Comparison of ENCODE assay signal across 31 mouse cellular contexts in the genomic region with DNA sequence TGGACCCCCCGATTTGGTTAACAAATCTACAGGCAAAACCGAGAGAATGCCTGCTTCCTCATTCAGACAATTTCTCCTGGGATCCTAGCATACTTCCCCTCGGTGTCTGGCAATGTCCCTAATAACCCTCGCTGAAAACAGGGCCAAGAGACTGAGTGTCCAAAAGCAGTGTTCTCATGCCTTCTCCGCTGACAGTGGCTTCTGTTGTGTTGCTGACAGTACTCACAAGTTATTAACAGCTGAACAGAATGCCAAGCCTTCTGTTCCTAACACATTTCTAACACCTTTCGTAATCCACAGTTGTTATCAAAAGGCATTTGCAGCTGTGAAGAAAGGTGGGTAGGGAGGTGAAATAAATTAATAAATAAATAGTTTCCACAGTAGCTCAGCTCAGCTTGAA.
DNase-seq lines count a peak whose midpoint lies in the region; ATAC-seq and TF ChIP-seq lines count a peak whose summit lies in the region.
"Had no signal": no experiment of that assay in that cellular context is flagged by ENCODE, and none has a peak within 500 bp of the region (broad histone marks: within the 10 kb centered on the region; RNA-seq: fewer than 3 reads in every experiment).

No protein-coding gene starts in this region.

- H3K27ac ChIP-seq in forebrain, embryonic 14.5 days (ENCODE audit: low read depth, low read length), result no peak overlapping the region
- no peak overlapping the region for H3K27ac ChIP-seq in forebrain, embryonic 11.5 days (ENCODE audit: low read depth, low read length)
- peak overlapping the region; percentile 25; the same call in 1 of the 2 replicates for H3K27ac ChIP-seq in heart, postnatal 0 days (ENCODE audit: low read depth)
- no peak overlapping the region for H3K27ac ChIP-seq in limb, embryonic 11.5 days (replicated peaks; ENCODE audit: low read depth, low read length)
- H3K27ac ChIP-seq in limb, embryonic 10.5 days, result no peak overlapping the region
- H3K27ac ChIP-seq in forebrain, postnatal 0 days (ENCODE audit: low read depth, low read length), result no peak overlapping the region
- H3K27ac ChIP-seq: embryonic facial prominence, embryonic 10.5 days; embryonic facial prominence, embryonic 15.5 days; gastrocnemius, adult 2 months; hindbrain, embryonic 12.5 days; hindbrain, postnatal 0 days; intestine, embryonic 15.5 days; limb, embryonic 13.5 days; lung, embryonic 15.5 days; midbrain, embryonic 10.5 days; midbrain, embryonic 15.5 days; neural tube, embryonic 15.5 days had no signal

- H3K4me1 ChIP-seq in forebrain, embryonic 14.5 days (ENCODE audit: control insufficient read depth, insufficient read depth, low read length), result 0 out of 2 replicates have a peak, but pooled peaks cover 2% of the 10 kb centered on the region
- H3K4me1 ChIP-seq in forebrain, embryonic 11.5 days (replicated peaks; ENCODE audit: control insufficient read depth, insufficient read depth, low read length), result no peaks in the 10 kb centered on the region
- H3K4me1 ChIP-seq in heart, postnatal 0 days (ENCODE audit: control insufficient read depth, insufficient read depth), result 0 out of 2 replicates have a peak, but pooled peaks cover 3% of the 10 kb centered on the region
- no peaks in the 10 kb centered on the region for H3K4me1 ChIP-seq in limb, embryonic 11.5 days (ENCODE audit: control insufficient read depth, insufficient read depth, low read length)
- no peaks in the 10 kb centered on the region for H3K4me1 ChIP-seq in limb, embryonic 10.5 days
- no peaks in the 10 kb centered on the region for H3K4me1 ChIP-seq in forebrain, postnatal 0 days (ENCODE audit: insufficient read depth)
- H3K4me1 ChIP-seq: embryonic facial prominence, embryonic 10.5 days; embryonic facial prominence, embryonic 15.5 days; hindbrain, embryonic 12.5 days; intestine, embryonic 15.5 days; limb, embryonic 13.5 days; lung, embryonic 15.5 days had no signal

- H3K36me3 ChIP-seq in forebrain, embryonic 14.5 days (ENCODE audit: control insufficient read depth, insufficient read depth, low read length), result no peaks in the 10 kb centered on the region
- no peaks in the 10 kb centered on the region for H3K36me3 ChIP-seq in forebrain, embryonic 11.5 days (ENCODE audit: control insufficient read depth, insufficient read depth, low read length)
- no peaks in the 10 kb centered on the region for H3K36me3 ChIP-seq in heart, postnatal 0 days (replicated peaks; ENCODE audit: control insufficient read depth, insufficient read depth, low read length)
- H3K36me3 ChIP-seq in limb, embryonic 11.5 days (ENCODE audit: control insufficient read depth, insufficient read depth, low read length), result no peaks in the 10 kb centered on the region
- H3K36me3 ChIP-seq in limb, embryonic 10.5 days, result no peaks in the 10 kb centered on the region
- no peaks in the 10 kb centered on the region for H3K36me3 ChIP-seq in forebrain, postnatal 0 days (ENCODE audit: insufficient read depth)
- H3K36me3 ChIP-seq: embryonic facial prominence, embryonic 10.5 days; embryonic facial prominence, embryonic 15.5 days; hindbrain, embryonic 12.5 days; intestine, embryonic 15.5 days; limb, embryonic 13.5 days; lung, embryonic 15.5 days; midbrain, embryonic 10.5 days; midbrain, embryonic 15.5 days; neural tube, embryonic 15.5 days had no signal

- 52% methylated on average over 6 of the region's 6 CpGs for WGBS in forebrain, embryonic 14.5 days
- WGBS in forebrain, embryonic 11.5 days, result 78% methylated on average over 6 of the region's 6 CpGs
- WGBS in heart, postnatal 0 days, result 36% methylated on average over 6 of the region's 6 CpGs
- 74% methylated on average over 6 of the region's 6 CpGs for WGBS in limb, embryonic 11.5 days
- 80% methylated on average over 6 of the region's 6 CpGs for whole genome bisulfite sequencing in limb, embryonic 10.5 days
- WGBS in forebrain, postnatal 0 days, result 37% methylated on average over 6 of the region's 6 CpGs

- no peak overlapping the region for H3K9ac ChIP-seq in forebrain, embryonic 14.5 days (ENCODE audit: low read length)
- no peak overlapping the region for H3K9ac ChIP-seq in forebrain, embryonic 11.5 days (ENCODE audit: low read length)
- no peak overlapping the region for H3K9ac ChIP-seq in heart, postnatal 0 days (replicated peaks; ENCODE audit: low read depth, low read length)
- no peak overlapping the region for H3K9ac ChIP-seq in limb, embryonic 11.5 days (ENCODE audit: low read length)
- no peak overlapping the region for H3K9ac ChIP-seq in forebrain, postnatal 0 days
- H3K9ac ChIP-seq: embryonic facial prominence, embryonic 15.5 days; hindbrain, embryonic 12.5 days; intestine, embryonic 15.5 days; limb, embryonic 13.5 days; lung, embryonic 15.5 days; midbrain, embryonic 15.5 days; neural tube, embryonic 15.5 days had no signal

- no peak for TF ChIP-seq CTCF in heart, postnatal 0 days (IDR thresholded peaks at IDR 0.05; ENCODE audit: low read depth)
- TF ChIP-seq CTCF in forebrain, postnatal 0 days (IDR thresholded peaks at IDR 0.05; ENCODE audit: low read depth), result no peak

- H3K27me3 ChIP-seq in forebrain, embryonic 14.5 days (replicated peaks; ENCODE audit: control insufficient read depth, insufficient read depth, low read length), result no peaks in the 10 kb centered on the region
- no peaks in the 10 kb centered on the region for H3K27me3 ChIP-seq in forebrain, embryonic 11.5 days (ENCODE audit: control insufficient read depth, insufficient read depth, low read length)
- no peaks in the 10 kb centered on the region for H3K27me3 ChIP-seq in heart, postnatal 0 days (ENCODE audit: control insufficient read depth, insufficient read depth, low read length)
- no peaks in the 10 kb centered on the region for H3K27me3 ChIP-seq in limb, embryonic 11.5 days (ENCODE audit: control insufficient read depth, insufficient read depth, low read length)
- H3K27me3 ChIP-seq in limb, embryonic 10.5 days (ENCODE audit: low read depth, poor library complexity, severe bottlenecking), result no peaks in the 10 kb centered on the region
- no peaks in the 10 kb centered on the region for H3K27me3 ChIP-seq in forebrain, postnatal 0 days (ENCODE audit: insufficient read depth, low read length)
- H3K27me3 ChIP-seq: embryonic facial prominence, embryonic 15.5 days; hindbrain, embryonic 12.5 days; intestine, embryonic 15.5 days; limb, embryonic 13.5 days; lung, embryonic 15.5 days; midbrain, embryonic 15.5 days; neural tube, embryonic 15.5 days had no signal

- no peak for TF ChIP-seq EP300 in heart, postnatal 0 days (IDR thresholded peaks at IDR 0.05; ENCODE audit: low read depth)

- ATAC-seq in forebrain, embryonic 14.5 days, result peak; percentile 80; the same call in 1 of the 2 replicates
- no peak for ATAC-seq in forebrain, embryonic 11.5 days (replicated peaks; ENCODE audit: low FRiP score)
- ATAC-seq in heart, postnatal 0 days (ENCODE audit: insufficient read depth, low read depth), result no peak
- ATAC-seq in limb, embryonic 11.5 days (ENCODE audit: insufficient number of reproducible peaks, low FRiP score, low TSS enrichment, low read depth), result no peak
- no peak; the same call in 1 of the 2 replicates for ATAC-seq in forebrain, postnatal 0 days
- ATAC-seq: CD4-positive, CD25-positive, alpha-beta regulatory T cell, adult 4 months; hindbrain, postnatal 0 days; intestine, embryonic 15.5 days; midbrain, embryonic 15.5 days had no signal

- peak; percentile 87 for DNase-seq in forebrain, embryonic 14.5 days (ENCODE audit: low spot score)
- no peak for DNase-seq in forebrain, embryonic 11.5 days (ENCODE audit: low spot score)
- peak; percentile 23 for DNase-seq in heart, postnatal 0 days (ENCODE audit: low spot score)
- no peak for DNase-seq in heart, adult 8-10 months (ENCODE audit: low spot score)
- DNase-seq in limb, embryonic 11.5 days (ENCODE audit: low spot score), result peak; percentile 16
- DNase-seq in limb, embryonic 10.5 days (ENCODE audit: low spot score), result no peak
- DNase-seq in forebrain, postnatal 0 days, result peak; percentile 69
- DNase-seq in thymus, postnatal 0 days (ENCODE audit: low spot score), result no peak
- DNase-seq: adrenal gland, adult 2 months; adrenal gland, postnatal 36 days; cerebellum, adult 11 months; cerebellum, adult 9-10 months; gastrocnemius, adult 2 months; gastrocnemius, postnatal 36 days; kidney, adult 2 months; kidney, postnatal 4 days; retina, postnatal 1 day; right cerebral cortex, postnatal 14 days had no signal

- no peaks in the 10 kb centered on the region for H3K9me3 ChIP-seq in forebrain, embryonic 14.5 days (replicated peaks; ENCODE audit: control insufficient read depth, low read length)
- H3K9me3 ChIP-seq in forebrain, embryonic 11.5 days (ENCODE audit: control insufficient read depth, low read length), result no peaks in the 10 kb centered on the region
- no peaks in the 10 kb centered on the region for H3K9me3 ChIP-seq in heart, postnatal 0 days (replicated peaks; ENCODE audit: control insufficient read depth, low read length)
- no peaks in the 10 kb centered on the region for H3K9me3 ChIP-seq in limb, embryonic 11.5 days (ENCODE audit: control insufficient read depth, low read length)
- no peaks in the 10 kb centered on the region for H3K9me3 ChIP-seq in limb, embryonic 10.5 days (replicated peaks)
- H3K9me3 ChIP-seq in forebrain, postnatal 0 days (ENCODE audit: low read length), result no peaks in the 10 kb centered on the region
- H3K9me3 ChIP-seq: embryonic facial prominence, embryonic 10.5 days; embryonic facial prominence, embryonic 15.5 days; hindbrain, embryonic 12.5 days; intestine, embryonic 15.5 days; limb, embryonic 13.5 days; lung, embryonic 15.5 days; midbrain, embryonic 10.5 days; midbrain, embryonic 15.5 days; neural tube, embryonic 15.5 days had no signal

- H3K4me2 ChIP-seq in forebrain, embryonic 14.5 days (ENCODE audit: low read length), result no peak overlapping the region
- H3K4me2 ChIP-seq in forebrain, embryonic 11.5 days (ENCODE audit: low read depth, low read length, severe bottlenecking), result no peak overlapping the region
- no peak overlapping the region for H3K4me2 ChIP-seq in heart, postnatal 0 days (ENCODE audit: low read depth, low read length)
- no peak overlapping the region for H3K4me2 ChIP-seq in limb, embryonic 11.5 days (ENCODE audit: low read depth, severe bottlenecking)
- H3K4me2 ChIP-seq in forebrain, postnatal 0 days (ENCODE audit: low read depth), result no peak overlapping the region
- H3K4me2 ChIP-seq: embryonic facial prominence, embryonic 15.5 days; heart, embryonic 11.5 days; hindbrain, embryonic 12.5 days; intestine, embryonic 15.5 days; limb, embryonic 13.5 days; liver, embryonic 11.5 days; lung, embryonic 15.5 days; midbrain, embryonic 15.5 days; neural tube, embryonic 15.5 days had no signal

- H3K4me3 ChIP-seq in forebrain, embryonic 14.5 days (ENCODE audit: low read depth, low read length), result no peak overlapping the region
- H3K4me3 ChIP-seq in forebrain, embryonic 11.5 days (ENCODE audit: low read depth, low read length), result no peak overlapping the region
- no peak overlapping the region for H3K4me3 ChIP-seq in heart, postnatal 0 days (ENCODE audit: low read depth, low read length)
- no peak overlapping the region for H3K4me3 ChIP-seq in limb, embryonic 11.5 days (ENCODE audit: low read depth, low read length)
- H3K4me3 ChIP-seq in limb, embryonic 10.5 days, result no peak overlapping the region
- no peak overlapping the region for H3K4me3 ChIP-seq in forebrain, postnatal 0 days (ENCODE audit: low read depth, low read length)
- H3K4me3 ChIP-seq: embryonic facial prominence, embryonic 10.5 days; embryonic facial prominence, embryonic 15.5 days; gastrocnemius, adult 2 months; hindbrain, embryonic 12.5 days; intestine, embryonic 15.5 days; limb, embryonic 13.5 days; lung, embryonic 15.5 days; midbrain, embryonic 10.5 days; midbrain, embryonic 15.5 days; neural tube, embryonic 15.5 days had no signal

Comparison
In these comparisons a context has a peak if more than half of its experiments do, and no peak if none do; other contexts are left out.
1. DNase-seq: peak in forebrain, embryonic 14.5 days (single experiment), heart, postnatal 0 days (single experiment), limb, embryonic 11.5 days (single experiment) and forebrain, postnatal 0 days (single experiment); none in forebrain, embryonic 11.5 days (single experiment), heart, adult 8-10 months (single experiment), limb, embryonic 10.5 days (single experiment) and thymus, postnatal 0 days (single experiment).